Mouse (Mus musculus): ENCODE results near the gene Tbc1d19.

Tbc1d19 gene

GRCm38 (mm10) chr5:53809115-53809991 lies at the start of gene Tbc1d19:
Tbc1d19 (plus strand) TSS chr5:53809606.
- DNase-seq (ENCODE audit: low spot score) = peak; percentile 66

GRCm38 (mm10) chr5:53759912-53760311 lies 49.5 kb upstream of the Tbc1d19 start:
- no peak for DNase-seq (ENCODE audit: low spot score)

- no peak for DNase-seq (ENCODE audit: low spot score)
Observed at GRCm38 (mm10) chr5:53760914-53761313, 48.5 kb upstream of the Tbc1d19 start.

GRCm38 (mm10) chr5:53761346-53761745 lies 48.1 kb upstream of the Tbc1d19 start:
- no peak for DNase-seq (ENCODE audit: low spot score)

GRCm38 (mm10) chr5:53784818-53785520 lies 24.4 kb upstream of the Tbc1d19 start:
- DNase-seq (ENCODE audit: low spot score) = no peak

- no peak for DNase-seq (ENCODE audit: low spot score)
Observed at GRCm38 (mm10) chr5:53801379-53801778, 8.0 kb upstream of the Tbc1d19 start.

GRCm38 (mm10) chr5:53819711-53820110 lies 10.3 kb downstream of the Tbc1d19 start:
- no peak for DNase-seq (ENCODE audit: low spot score)

- DNase-seq (ENCODE audit: low spot score) = no peak
Observed at GRCm38 (mm10) chr5:53825886-53826285, 16.5 kb downstream of the Tbc1d19 start.

GRCm38 (mm10) chr5:53834489-53834888 lies 25.1 kb downstream of the Tbc1d19 start:
- no peak for DNase-seq (ENCODE audit: low spot score)

GRCm38 (mm10) chr5:53841256-53841655 lies 31.9 kb downstream of the Tbc1d19 start:
- DNase-seq (ENCODE audit: low spot score) = no peak

- no peak for DNase-seq (ENCODE audit: low spot score)
Observed at GRCm38 (mm10) chr5:53848294-53848942, 39.0 kb downstream of the Tbc1d19 start.

GRCm38 (mm10) chr5:53852574-53852973 lies 43.2 kb downstream of the Tbc1d19 start:
- no peak for DNase-seq (ENCODE audit: low spot score)

- no peak for DNase-seq (ENCODE audit: low spot score)
Observed at GRCm38 (mm10) chr5:53854561-53854960, 45.2 kb downstream of the Tbc1d19 start.

GRCm38 (mm10) chr5:53856011-53856410 lies 46.6 kb downstream of the Tbc1d19 start:
- no peak for DNase-seq (ENCODE audit: low spot score)

- DNase-seq (ENCODE audit: low spot score) = no peak
Observed at GRCm38 (mm10) chr5:53865146-53865545, 55.7 kb downstream of the Tbc1d19 start.

- DNase-seq (ENCODE audit: low spot score) = no peak
Observed at GRCm38 (mm10) chr5:53865991-53866390, 56.6 kb downstream of the Tbc1d19 start.

GRCm38 (mm10) chr5:53871665-53872312 lies 62.4 kb downstream of the Tbc1d19 start:
- DNase-seq (ENCODE audit: low spot score) = peak; percentile 42

- no peak for DNase-seq (ENCODE audit: low spot score)
Observed at GRCm38 (mm10) chr5:53874966-53875365, 65.6 kb downstream of the Tbc1d19 start.

GRCm38 (mm10) chr5:53880724-53881123 lies 71.3 kb downstream of the Tbc1d19 start:
- no peak for DNase-seq (ENCODE audit: low spot score)

GRCm38 (mm10) chr5:53881381-53881990 lies 72.1 kb downstream of the Tbc1d19 start:
- no peak for DNase-seq (ENCODE audit: low spot score)

- no peak for DNase-seq (ENCODE audit: low spot score)
Observed at GRCm38 (mm10) chr5:53901406-53901805, 92.0 kb downstream of the Tbc1d19 start.

GRCm38 (mm10) chr5:53902757-53903156 lies 93.4 kb downstream of the Tbc1d19 start:
- no peak for DNase-seq (ENCODE audit: low spot score)

Data from T-cell, adult 2 months (primary cell).